Mouse (Mus musculus) liver, embryonic 18 days (tissue): ENCODE data around the gene Itga2b. TPM values are rescaled to one million over a fixed set of nuclear protein-coding genes. Genes with fewer than 3 reads are reported as not detected.

Source experiments
- polyA plus RNA-seq: library from polyadenylated mRNA; depleted of rRNA; stranded (reverse); fragments of >200 nt; gene quantifications from 2 replicates; pipeline ENCODE4 v1.2.3, GENCODE M21; 2012; rRNA removed

Itga2b gene
- 22.7 and 27.8 TPM in 2 replicates for polyA plus RNA-seq

DNA sequence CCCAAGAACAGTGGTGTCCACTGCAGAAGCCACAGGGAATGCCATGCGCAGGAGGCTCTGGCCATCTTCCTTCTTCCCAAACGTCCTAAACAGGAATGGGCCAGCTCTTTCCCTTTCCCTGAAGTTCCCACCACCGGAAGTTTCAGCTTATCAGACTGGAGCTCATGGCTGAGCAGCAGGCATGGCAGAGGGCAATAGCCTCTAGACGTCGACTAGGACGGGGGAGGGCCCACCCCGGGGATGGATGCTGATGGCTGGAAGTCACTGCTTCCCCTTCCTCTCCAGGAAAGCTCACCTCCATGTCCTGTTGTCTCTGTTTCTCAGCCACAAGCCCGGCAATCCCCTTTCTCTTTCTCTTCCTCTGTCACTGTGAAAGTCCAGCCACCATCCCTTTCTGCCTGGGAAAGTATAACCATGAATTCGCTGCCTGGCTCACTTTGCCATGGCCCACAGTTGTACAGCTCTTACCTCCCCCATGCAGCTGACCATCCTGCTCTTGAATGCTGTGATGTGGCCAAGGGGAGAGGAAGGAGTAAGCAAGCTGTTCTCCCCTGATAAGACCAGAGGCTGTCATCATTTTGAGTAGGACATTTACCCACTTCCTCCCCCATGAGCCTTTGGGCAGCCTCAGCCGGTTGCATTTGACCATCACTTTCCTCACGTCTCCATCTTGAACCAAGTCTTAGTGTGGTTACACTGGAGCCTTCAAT is at the start of gene Itga2b:
Itga2b (minus strand) TSS at position 475 of the 710 bp plus-strand sequence.

GRCm38 (mm10) chr11:102447497-102447896 is 22.4 kb downstream of the Itga2b start, which contains the start of gene Fam171a2:
TSS of gene Fam171a2 (minus strand) at chr11:102447682.

DNA sequence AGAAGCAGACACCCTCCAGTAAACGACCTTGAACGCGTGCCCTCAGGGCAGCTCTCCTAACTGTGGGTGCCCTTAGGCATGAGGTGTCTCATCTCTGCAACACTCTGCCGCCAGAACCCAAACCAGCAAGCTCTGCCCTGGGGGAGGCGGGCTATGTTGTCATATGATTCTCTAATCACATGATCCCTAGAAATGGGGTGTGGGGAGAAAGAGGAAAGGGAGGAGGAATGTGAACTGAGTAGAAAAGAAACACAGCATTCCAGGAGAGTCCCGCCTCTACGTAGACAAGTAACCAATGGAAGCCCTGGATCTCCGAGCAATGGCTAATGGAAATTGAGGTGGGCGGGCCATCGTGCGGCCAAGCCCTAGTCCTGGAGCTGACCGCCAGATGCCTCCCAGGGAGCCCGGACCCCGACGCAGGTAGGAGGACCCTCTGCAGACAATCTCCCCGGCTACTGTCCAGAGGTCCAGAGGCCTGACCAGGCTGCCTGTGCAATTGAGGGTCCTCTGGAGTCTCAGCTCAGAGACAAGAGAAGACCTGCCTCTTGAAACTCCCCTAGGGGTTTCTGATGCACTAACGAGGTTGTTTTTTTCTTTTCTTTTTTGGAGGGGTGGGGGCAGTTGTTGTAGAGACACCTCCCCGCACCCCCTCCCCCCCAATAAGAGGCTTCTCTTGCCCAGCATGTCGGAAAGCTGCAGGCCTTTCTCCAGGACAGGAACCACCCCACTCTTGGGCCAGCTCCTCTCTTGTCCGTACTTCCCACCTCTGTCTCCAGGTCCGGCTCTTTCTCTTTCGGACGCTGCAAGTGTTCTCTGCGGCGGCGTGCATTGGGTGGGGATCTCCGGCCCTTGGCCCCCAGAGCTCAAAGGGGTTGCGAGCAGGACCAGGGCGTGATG is 39.6 kb downstream of the Itga2b start, which contains the start of gene Grn:
Grn (plus strand) TSS at position 195 of the 897 bp plus-strand sequence.

DNA sequence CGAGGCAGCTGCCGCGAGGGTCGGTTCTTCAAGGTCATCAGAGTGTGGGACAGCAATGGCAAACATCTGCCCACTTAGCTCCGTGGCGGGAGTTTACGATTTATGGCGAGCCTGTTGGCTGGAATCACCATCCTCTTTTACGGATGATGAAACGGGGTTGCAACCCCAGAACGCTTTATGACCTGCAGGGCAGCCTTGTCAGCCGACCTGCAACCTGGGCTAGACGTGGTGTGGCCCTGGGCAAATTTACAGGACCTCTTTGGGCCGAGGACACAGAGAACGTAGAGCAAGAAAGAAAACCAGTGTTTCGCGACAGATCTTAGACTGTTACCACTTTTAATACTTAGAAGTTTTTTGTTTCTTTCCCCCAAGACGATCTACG is 62.1 kb downstream of the Itga2b start, which contains the start of gene Slc25a39:
Slc25a39 (minus strand) TSS at position 113 of the 382 bp plus-strand sequence.

Other genes starting within 250 kb of the Itga2b start
- 23.1 and 27.8 TPM in 2 replicates for gene Hdac5, start 240.0 kb downstream of the Itga2b start, polyA plus RNA-seq
- gene BC030867, start 221.2 kb downstream of the Itga2b start, polyA plus RNA-seq: 4.9 and 5.0 TPM in 2 replicates
- 0.20 and 0.26 TPM in 2 replicates for gene Asb16, start 201.4 kb downstream of the Itga2b start, polyA plus RNA-seq
- 21.9 and 22.2 TPM in 2 replicates for gene Tmub2, start 185.2 kb downstream of the Itga2b start, polyA plus RNA-seq
- gene Atxn7l3, start 173.5 kb downstream of the Itga2b start, polyA plus RNA-seq: 10.8 and 12.7 TPM in 2 replicates
- 24.8 and 26.1 TPM in 2 replicates for gene Ubtf, start 150.4 kb downstream of the Itga2b start, polyA plus RNA-seq
- gene Slc4a1, start 103.9 kb downstream of the Itga2b start, polyA plus RNA-seq: 295 and 300 TPM in 2 replicates
- 0.50 and 0.54 TPM in 2 replicates for gene Rundc3a, start 76.7 kb downstream of the Itga2b start, polyA plus RNA-seq
- gene Slc25a39, start 62.2 kb downstream of the Itga2b start, polyA plus RNA-seq: 199 and 201 TPM in 2 replicates
- gene Grn, start 39.8 kb downstream of the Itga2b start, polyA plus RNA-seq: 54.1 and 57.5 TPM in 2 replicates
- gene Fam171a2, start 22.4 kb downstream of the Itga2b start, polyA plus RNA-seq: 1.7 and 2.3 TPM in 2 replicates
- 5.3 and 6.3 TPM in 2 replicates for gene Gpatch8, start 86.3 kb upstream of the Itga2b start, polyA plus RNA-seq
- gene Gm11627, start 109.3 kb upstream of the Itga2b start, polyA plus RNA-seq: 0.13 and 0.16 TPM in 2 replicates
- gene Fzd2, start 134.3 kb upstream of the Itga2b start, polyA plus RNA-seq: 0.73 and 0.80 TPM in 2 replicates
- gene Meioc, start 193.6 kb upstream of the Itga2b start, polyA plus RNA-seq: 0.01 and 0.03 TPM in 2 replicates
- gene Ccdc43, start 227.7 kb upstream of the Itga2b start, polyA plus RNA-seq: 7.1 and 7.6 TPM in 2 replicates